Mouse (Mus musculus): ENCODE data around the gene Ppp1r13l.

DNA sequence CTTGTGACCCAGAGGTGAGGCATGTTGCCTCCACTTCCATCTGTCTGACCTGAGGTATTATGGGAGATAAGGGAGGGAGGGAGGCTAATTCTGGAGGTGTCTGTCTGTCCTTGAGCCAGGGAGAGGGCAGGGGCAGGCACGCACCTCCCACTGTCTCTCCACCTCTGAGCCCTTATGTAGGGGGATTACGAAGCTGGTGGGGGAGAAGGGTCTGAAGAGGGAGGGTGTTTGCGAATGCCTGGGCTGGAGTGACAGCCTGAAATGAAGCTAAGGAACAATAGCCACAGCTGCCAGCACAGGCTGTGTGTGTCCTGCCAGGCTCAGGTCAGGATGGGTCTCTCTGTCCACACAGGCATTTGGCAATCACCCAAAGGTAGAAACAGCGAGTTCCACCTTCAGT, 2.7 kb downstream of the Ppp1r13l start:
- no peak for TF ChIP-seq POLR2A (IDR thresholded peaks at IDR 0.05; ENCODE audit: extremely low read depth, insufficient read depth, low read length)
- no peak for TF ChIP-seq CTCF (IDR thresholded peaks at IDR 0.05; ENCODE audit: extremely low read depth, insufficient read depth, low read length)

Data from cortical plate, adult 2 months (tissue).